Mouse (Mus musculus): Measurements from ENCODE around the gene Rpl13a.
A peak's percentile ranks its signal among the peaks of the same experiment; 100 is the strongest.
"Not testable (repeated sequence)": the region's sequence is repeated elsewhere in the genome, so short reads cannot be mapped to it uniquely, and the experiment has no call there.

Rpl13a gene

GRCm38 (mm10) chr7:45113476-45113875, 15.1 kb downstream of the Rpl13a start:
- DNase-seq (ENCODE audit: low spot score) = no peak

GRCm38 (mm10) chr7:45112529-45112928, 16.0 kb downstream of the Rpl13a start:
- no peak for DNase-seq (ENCODE audit: low spot score)

GRCm38 (mm10) chr7:45111940-45112339, 16.6 kb downstream of the Rpl13a start:
- no peak for DNase-seq (ENCODE audit: low spot score)

- not testable (repeated sequence) for DNase-seq (ENCODE audit: low spot score)
Observed at GRCm38 (mm10) chr7:45110089-45110488, 18.5 kb downstream of the Rpl13a start.

GRCm38 (mm10) chr7:45107052-45107645, 21.4 kb downstream of the Rpl13a start:
- no peak for DNase-seq (ENCODE audit: low spot score)

- no peak for DNase-seq (ENCODE audit: low spot score)
Observed at GRCm38 (mm10) chr7:45106441-45106840, 22.1 kb downstream of the Rpl13a start.

GRCm38 (mm10) chr7:45105491-45105890, 23.1 kb downstream of the Rpl13a start:
- no peak for DNase-seq (ENCODE audit: low spot score)

GRCm38 (mm10) chr7:45104941-45105340, 23.6 kb downstream of the Rpl13a start:
- DNase-seq (ENCODE audit: low spot score) = no peak

- DNase-seq (ENCODE audit: low spot score) = peak; percentile 84
Observed at GRCm38 (mm10) chr7:45103652-45104180, 24.8 kb downstream of the Rpl13a start, which contains the start of gene Fcgrt. TSS of gene Fcgrt (minus strand) at chr7:45103851.

GRCm38 (mm10) chr7:45102940-45103585, 25.5 kb downstream of the Rpl13a start:
- DNase-seq (ENCODE audit: low spot score) = no peak

GRCm38 (mm10) chr7:45102441-45102840, 26.1 kb downstream of the Rpl13a start:
- no peak for DNase-seq (ENCODE audit: low spot score)

GRCm38 (mm10) chr7:45100046-45100445, 28.5 kb downstream of the Rpl13a start:
- no peak for DNase-seq (ENCODE audit: low spot score)

GRCm38 (mm10) chr7:45098541-45099240, 29.9 kb downstream of the Rpl13a start:
- no peak for DNase-seq (ENCODE audit: low spot score)

GRCm38 (mm10) chr7:45097479-45097878, 31.1 kb downstream of the Rpl13a start:
- no peak for DNase-seq (ENCODE audit: low spot score)

- DNase-seq (ENCODE audit: low spot score) = not testable (repeated sequence)
Observed at GRCm38 (mm10) chr7:45095965-45096364, 32.6 kb downstream of the Rpl13a start.

- no peak for DNase-seq (ENCODE audit: low spot score)
Observed at GRCm38 (mm10) chr7:45095367-45095766, 33.2 kb downstream of the Rpl13a start.

GRCm38 (mm10) chr7:45094121-45094520, 34.4 kb downstream of the Rpl13a start:
- DNase-seq (ENCODE audit: low spot score) = no peak

GRCm38 (mm10) chr7:45093516-45093905, 35.0 kb downstream of the Rpl13a start:
- DNase-seq (ENCODE audit: low spot score) = no peak

GRCm38 (mm10) chr7:45092828-45093515, 35.6 kb downstream of the Rpl13a start:
- DNase-seq (ENCODE audit: low spot score) = no peak

GRCm38 (mm10) chr7:45092048-45092447, 36.5 kb downstream of the Rpl13a start, which contains the start of gene Rcn3:
TSS of gene Rcn3 (minus strand) at chr7:45092221.
- peak; percentile 90 for DNase-seq (ENCODE audit: low spot score)

GRCm38 (mm10) chr7:45091001-45091990, 37.3 kb downstream of the Rpl13a start:
- peak; percentile 45 for DNase-seq (ENCODE audit: low spot score)
